Mouse (Mus musculus): ENCODE results near the gene Iah1. TPM values are rescaled to one million over a fixed set of nuclear protein-coding genes. Genes with fewer than 3 reads are reported as not detected.

The Iah1 gene
- polyA plus RNA-seq, 1 experiment: 18.3 TPM

- peaks cover 4% of the 10 kb centered on the region for H3K36me3 ChIP-seq (ENCODE audit: control insufficient read depth, insufficient read depth, low read length)
- H3K27ac ChIP-seq (ENCODE audit: control insufficient read depth, insufficient read depth, low read depth, low read length): no peak overlapping the region
- TF ChIP-seq CTCF (IDR thresholded peaks at IDR 0.05; ENCODE audit: control insufficient read depth, insufficient read depth, insufficient replicate concordance, low read depth, low read length) (no peak), POLR2A (IDR thresholded peaks at IDR 0.05; ENCODE audit: control insufficient read depth, low read depth, low read length) (no peak)
- H3K4me1 ChIP-seq (ENCODE audit: control insufficient read depth, insufficient read depth, low read length): no peaks in the 10 kb centered on the region
- no peak overlapping the region for H3K4me3 ChIP-seq (ENCODE audit: control insufficient read depth, low read depth, low read length)
- no peaks in the 10 kb centered on the region for H3K27me3 ChIP-seq (ENCODE audit: control insufficient read depth, insufficient read depth, low read length)
These were observed 10.1 kb downstream of the Iah1 start for GRCm38 (mm10) chr12:21326325-21326724.

GRCm38 (mm10) chr12:21329661-21330400, 13.6 kb downstream of the Iah1 start:
- TF ChIP-seq CTCF (IDR thresholded peaks at IDR 0.05; ENCODE audit: control insufficient read depth, insufficient read depth, insufficient replicate concordance, low read depth, low read length) (no peak), POLR2A (IDR thresholded peaks at IDR 0.05; ENCODE audit: control insufficient read depth, low read depth, low read length) (no peak)
- Histone ChIP-seq H3K4me1 (ENCODE audit: control insufficient read depth, insufficient read depth, low read length) (no peaks in the 10 kb centered on the region), H3K27me3 (ENCODE audit: control insufficient read depth, insufficient read depth, low read length) (no peaks in the 10 kb centered on the region), H3K36me3 (ENCODE audit: control insufficient read depth, insufficient read depth, low read length) (peaks cover 4% of the 10 kb centered on the region), H3K4me3 (ENCODE audit: control insufficient read depth, low read depth, low read length) (no peak overlapping the region), H3K27ac (ENCODE audit: control insufficient read depth, insufficient read depth, low read depth, low read length) (no peak overlapping the region)

- Histone ChIP-seq H3K27me3 (ENCODE audit: control insufficient read depth, insufficient read depth, low read length) (no peaks in the 10 kb centered on the region), H3K4me3 (ENCODE audit: control insufficient read depth, low read depth, low read length) (no peak overlapping the region), H3K27ac (ENCODE audit: control insufficient read depth, insufficient read depth, low read depth, low read length) (no peak overlapping the region), H3K4me1 (ENCODE audit: control insufficient read depth, insufficient read depth, low read length) (no peaks in the 10 kb centered on the region), H3K36me3 (ENCODE audit: control insufficient read depth, insufficient read depth, low read length) (peaks cover 4% of the 10 kb centered on the region)
- TF ChIP-seq POLR2A (IDR thresholded peaks at IDR 0.05; ENCODE audit: control insufficient read depth, low read depth, low read length) (no peak), CTCF (IDR thresholded peaks at IDR 0.05; ENCODE audit: control insufficient read depth, insufficient read depth, insufficient replicate concordance, low read depth, low read length) (no peak)
These were observed 14.9 kb downstream of the Iah1 start for GRCm38 (mm10) chr12:21330961-21331576.

- Histone ChIP-seq H3K27me3 (ENCODE audit: control insufficient read depth, insufficient read depth, low read length) (no peaks in the 10 kb centered on the region), H3K4me1 (ENCODE audit: control insufficient read depth, insufficient read depth, low read length) (no peaks in the 10 kb centered on the region), H3K27ac (ENCODE audit: control insufficient read depth, insufficient read depth, low read depth, low read length) (no peak overlapping the region), H3K4me3 (ENCODE audit: control insufficient read depth, low read depth, low read length) (no peak overlapping the region), H3K36me3 (ENCODE audit: control insufficient read depth, insufficient read depth, low read length) (peaks cover 4% of the 10 kb centered on the region)
- TF ChIP-seq CTCF (IDR thresholded peaks at IDR 0.05; ENCODE audit: control insufficient read depth, insufficient read depth, insufficient replicate concordance, low read depth, low read length): no peak
- TF ChIP-seq POLR2A (IDR thresholded peaks at IDR 0.05; ENCODE audit: control insufficient read depth, low read depth, low read length): no peak
These were observed 15.5 kb downstream of the Iah1 start for GRCm38 (mm10) chr12:21331711-21332110.

- no peak overlapping the region for H3K27ac ChIP-seq (ENCODE audit: control insufficient read depth, insufficient read depth, low read depth, low read length)
- peaks cover 4% of the 10 kb centered on the region for H3K36me3 ChIP-seq (ENCODE audit: control insufficient read depth, insufficient read depth, low read length)
- TF ChIP-seq CTCF (IDR thresholded peaks at IDR 0.05; ENCODE audit: control insufficient read depth, insufficient read depth, insufficient replicate concordance, low read depth, low read length) (no peak), POLR2A (IDR thresholded peaks at IDR 0.05; ENCODE audit: control insufficient read depth, low read depth, low read length) (no peak)
- H3K4me1 ChIP-seq (ENCODE audit: control insufficient read depth, insufficient read depth, low read length): no peaks in the 10 kb centered on the region
- H3K27me3 ChIP-seq (ENCODE audit: control insufficient read depth, insufficient read depth, low read length): no peaks in the 10 kb centered on the region
- H3K4me3 ChIP-seq (ENCODE audit: control insufficient read depth, low read depth, low read length): no peak overlapping the region
These were observed 16.8 kb downstream of the Iah1 start for GRCm38 (mm10) chr12:21333021-21333420.

GRCm38 (mm10) chr12:21333766-21334165, 17.6 kb downstream of the Iah1 start:
- no peak overlapping the region; the same call in 1 of the 2 replicates for H3K27ac ChIP-seq (ENCODE audit: control insufficient read depth, insufficient read depth, low read depth, low read length)
- H3K36me3 ChIP-seq (ENCODE audit: control insufficient read depth, insufficient read depth, low read length): peaks cover 4% of the 10 kb centered on the region
- no peak for TF ChIP-seq CTCF (IDR thresholded peaks at IDR 0.05; ENCODE audit: control insufficient read depth, insufficient read depth, insufficient replicate concordance, low read depth, low read length)
- H3K4me3 ChIP-seq (ENCODE audit: control insufficient read depth, low read depth, low read length): no peak overlapping the region
- H3K27me3 ChIP-seq (ENCODE audit: control insufficient read depth, insufficient read depth, low read length): no peaks in the 10 kb centered on the region
- H3K4me1 ChIP-seq (ENCODE audit: control insufficient read depth, insufficient read depth, low read length): no peaks in the 10 kb centered on the region

- TF ChIP-seq CTCF (IDR thresholded peaks at IDR 0.05; ENCODE audit: control insufficient read depth, insufficient read depth, insufficient replicate concordance, low read depth, low read length) (no peak), POLR2A (IDR thresholded peaks at IDR 0.05; ENCODE audit: control insufficient read depth, low read depth, low read length) (no peak)
- Histone ChIP-seq H3K27ac (ENCODE audit: control insufficient read depth, insufficient read depth, low read depth, low read length) (no peak overlapping the region), H3K4me1 (ENCODE audit: control insufficient read depth, insufficient read depth, low read length) (no peaks in the 10 kb centered on the region), H3K27me3 (ENCODE audit: control insufficient read depth, insufficient read depth, low read length) (no peaks in the 10 kb centered on the region), H3K4me3 (ENCODE audit: control insufficient read depth, low read depth, low read length) (no peak overlapping the region), H3K36me3 (ENCODE audit: control insufficient read depth, insufficient read depth, low read length) (peaks cover 1% of the 10 kb centered on the region; the same call in 1 of the 2 replicates)
These were observed 19.7 kb downstream of the Iah1 start for GRCm38 (mm10) chr12:21335869-21336268.
